Mouse (Mus musculus) granulocyte monocyte progenitor cell, adult 5-6 weeks (primary cell): Measurements from ENCODE around the gene Igdcc3. TPM values are rescaled to one million over a fixed set of nuclear protein-coding genes. Genes with fewer than 3 reads are reported as not detected.

Experiments used
- ATAC-seq: replicated peaks from 2 replicates; pipeline ENCODE4 v1.8.0; 2016; ENCODE audit warnings: mild to moderate bottlenecking, moderate TSS enrichment, inconsistent platforms; ENCODE audit not compliant: poor library complexity, severe bottlenecking
- total RNA-seq, 2 experiments: library from RNA; stranded (forward) in 1 of 2; stranded (reverse) in 1 of 2; fragments of 200-712, 200-1000 nt in 1 of 2; fragments of >200 nt in 1 of 2; fragmentation: Nextera tagmentation in 1 of 2; gene quantifications; 2 replicates each; pipeline ENCODE4 v1.2.3; 2014 to 2017

The Igdcc3 gene
- total RNA-seq, 2 experiments from 2014 or later, result not detected

DNA sequence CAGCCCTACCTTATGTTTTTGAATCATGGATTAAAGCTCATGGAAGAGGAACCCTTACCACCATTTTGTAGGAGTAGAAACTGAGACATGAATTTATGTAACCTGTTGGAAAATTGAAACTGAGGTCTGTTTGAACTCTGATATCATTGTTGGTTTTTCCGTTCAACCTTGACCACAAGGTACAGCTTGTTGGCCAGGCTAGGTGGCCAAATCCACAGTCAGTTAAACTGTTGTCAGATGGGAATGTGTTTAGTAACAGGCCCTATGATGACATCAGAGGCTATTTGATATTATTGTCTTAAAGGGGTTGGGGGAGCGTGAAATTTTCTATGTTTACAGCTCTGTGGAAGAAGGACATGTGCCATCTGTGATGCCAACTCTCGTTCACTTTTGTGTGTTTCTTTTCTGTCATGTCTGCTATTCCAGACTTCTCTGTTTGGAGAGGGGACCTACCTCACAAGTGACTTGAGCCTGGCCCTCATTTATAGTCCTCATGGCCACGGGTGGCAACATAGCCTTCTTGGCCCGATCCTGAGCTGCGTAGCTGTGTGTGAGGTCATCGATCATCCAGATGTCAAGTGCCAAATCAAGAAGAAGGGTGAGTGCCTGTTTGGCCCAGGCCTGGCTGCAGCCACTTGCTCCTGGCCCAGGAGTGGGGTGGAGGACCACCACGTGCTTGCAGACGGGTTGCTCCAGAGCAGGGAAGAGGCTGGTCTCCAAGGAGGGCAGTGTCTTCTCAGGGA lies 92.4 kb downstream of the Igdcc3 start:
- ATAC-seq, result no peak

DNA sequence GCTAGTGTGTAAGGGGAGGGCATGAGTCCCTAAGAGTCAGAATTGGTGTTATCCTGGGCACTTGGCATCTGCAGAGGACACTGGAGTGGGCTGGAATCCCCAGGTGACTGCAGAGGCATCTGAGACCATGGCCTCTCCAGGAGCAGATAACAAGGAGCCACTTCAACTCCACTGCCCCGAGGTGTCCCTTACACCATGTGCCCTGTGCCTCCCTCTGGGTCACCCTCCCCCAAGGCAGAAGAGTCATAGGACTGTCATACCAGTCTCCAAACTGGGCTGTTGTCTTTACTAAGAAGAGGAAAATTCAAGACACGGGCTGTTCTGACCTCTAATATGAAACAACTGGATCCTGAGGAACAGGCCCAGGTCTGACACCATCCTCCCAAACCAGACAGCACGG lies 93.7 kb downstream of the Igdcc3 start:
- ATAC-seq, result no peak

Other genes with a start within 250 kb of the Igdcc3 start
- gene Slc24a1, start 189.6 kb upstream of the Igdcc3 start, total RNA-seq (2014; fragmentation: Nextera tagmentation), result not detected in 2 replicates
- gene Slc24a1, start 189.6 kb upstream of the Igdcc3 start, total RNA-seq (2017), result not detected in 2 replicates
- 27.8 and 39.6 TPM in 2 replicates for gene Ints14, start 180.3 kb upstream of the Igdcc3 start, total RNA-seq (2014; fragmentation: Nextera tagmentation)
- gene Ints14, start 180.3 kb upstream of the Igdcc3 start, total RNA-seq (2017), result 29.8 and 32.1 TPM in 2 replicates
- gene Hacd3, start 119.5 kb upstream of the Igdcc3 start, total RNA-seq (2014; fragmentation: Nextera tagmentation), result 26.9 and 30.3 TPM in 2 replicates
- gene Hacd3, start 119.5 kb upstream of the Igdcc3 start, total RNA-seq (2017), result 43.8 and 60.3 TPM in 2 replicates
- 78.6 and 82.8 TPM in 2 replicates for gene Dpp8, start 108.8 kb upstream of the Igdcc3 start, total RNA-seq (2014; fragmentation: Nextera tagmentation)
- 86.4 and 93.8 TPM in 2 replicates for gene Dpp8, start 108.8 kb upstream of the Igdcc3 start, total RNA-seq (2017)
- 0.38 TPM in 1 of 2 replicates, not detected in the other for gene Igdcc4, start 39.7 kb upstream of the Igdcc3 start, total RNA-seq (2014; fragmentation: Nextera tagmentation)
- gene Igdcc4, start 39.7 kb upstream of the Igdcc3 start, total RNA-seq (2017), result 0.15 and 0.17 TPM in 2 replicates
- gene Parp16, start 54.2 kb downstream of the Igdcc3 start, total RNA-seq (2014; fragmentation: Nextera tagmentation), result 2.1 and 8.0 TPM in 2 replicates
- gene Parp16, start 54.2 kb downstream of the Igdcc3 start, total RNA-seq (2017), result 1.4 and 2.2 TPM in 2 replicates
- gene Cilp, start 124.0 kb downstream of the Igdcc3 start, total RNA-seq (2014; fragmentation: Nextera tagmentation), result not detected in 2 replicates
- not detected in 2 replicates for gene Cilp, start 124.0 kb downstream of the Igdcc3 start, total RNA-seq (2017)
- 15.8 and 24.0 TPM in 2 replicates for gene Clpx, start 153.1 kb downstream of the Igdcc3 start, total RNA-seq (2014; fragmentation: Nextera tagmentation)
- gene Clpx, start 153.1 kb downstream of the Igdcc3 start, total RNA-seq (2017), result 44.3 and 51.7 TPM in 2 replicates
- gene Pdcd7, start 204.9 kb downstream of the Igdcc3 start, total RNA-seq (2014; fragmentation: Nextera tagmentation), result 11.3 and 14.7 TPM in 2 replicates
- gene Pdcd7, start 204.9 kb downstream of the Igdcc3 start, total RNA-seq (2017), result 23.0 and 40.2 TPM in 2 replicates
- gene Ubap1l, start 219.9 kb downstream of the Igdcc3 start, total RNA-seq (2014; fragmentation: Nextera tagmentation), result not detected in 2 replicates
- gene Ubap1l, start 219.9 kb downstream of the Igdcc3 start, total RNA-seq (2017), result not detected in 2 replicates